Mouse (Mus musculus): ENCODE results near the gene AI854703.

Gene AI854703

DNA sequence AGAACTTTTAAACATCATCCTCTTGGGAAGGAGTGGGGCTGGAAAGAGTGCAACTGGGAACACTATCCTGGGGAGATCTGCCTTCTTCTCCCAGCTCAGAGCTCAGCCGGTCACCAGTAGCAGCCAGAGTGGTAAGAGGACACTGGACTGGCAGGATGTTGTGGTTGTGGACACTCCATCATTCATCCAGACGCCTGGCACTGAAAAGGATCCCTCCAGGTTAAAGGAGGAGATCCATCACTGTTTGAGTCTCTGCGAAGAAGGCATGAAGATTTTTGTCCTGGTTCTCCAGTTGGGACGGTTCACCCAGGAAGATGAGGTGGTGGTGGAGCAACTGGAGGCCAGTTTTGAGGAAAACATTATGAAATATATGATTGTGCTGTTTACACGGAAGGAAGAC is 32.2 kb downstream of the AI854703 start:
- DNase-seq (ENCODE audit: low read depth) = no peak

- DNase-seq (ENCODE audit: low read depth) = no peak
These were observed 38.2 kb downstream of the AI854703 start for GRCm38 (mm10) chr6:48664750-48665149.

- DNase-seq (ENCODE audit: low read depth) = no peak
These were observed 38.9 kb downstream of the AI854703 start for GRCm38 (mm10) chr6:48665471-48665870.

DNA sequence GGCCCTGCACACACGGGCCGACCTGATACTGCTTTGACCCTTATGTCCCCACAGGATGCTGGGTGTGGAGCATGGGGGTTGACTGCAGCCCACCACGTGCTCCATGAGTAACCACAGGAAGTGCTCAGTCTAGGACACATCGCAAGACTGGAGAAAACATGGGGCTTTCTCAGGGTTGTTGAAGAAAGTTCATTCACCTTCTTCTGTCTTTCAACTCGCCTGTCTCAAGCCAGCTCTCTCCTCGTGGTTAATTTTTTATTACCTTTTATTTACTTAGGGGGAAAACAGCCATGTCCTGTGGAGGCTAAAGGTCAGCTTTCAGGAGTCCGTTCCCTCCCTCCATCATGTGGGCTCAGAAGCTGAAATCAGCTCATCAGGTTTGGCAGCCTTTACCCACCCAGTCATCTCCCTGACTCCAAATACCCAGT is 39.6 kb downstream of the AI854703 start:
- DNase-seq (ENCODE audit: low read depth) = no peak

GRCm38 (mm10) chr6:48668022-48668421 is 41.5 kb downstream of the AI854703 start:
- no peak for DNase-seq (ENCODE audit: low read depth)

GRCm38 (mm10) chr6:48669446-48669969 is 42.9 kb downstream of the AI854703 start:
- DNase-seq (ENCODE audit: low read depth) = no peak

- DNase-seq (ENCODE audit: low read depth) = no peak
These were observed 47.9 kb downstream of the AI854703 start for GRCm38 (mm10) chr6:48674291-48675058.

DNA sequence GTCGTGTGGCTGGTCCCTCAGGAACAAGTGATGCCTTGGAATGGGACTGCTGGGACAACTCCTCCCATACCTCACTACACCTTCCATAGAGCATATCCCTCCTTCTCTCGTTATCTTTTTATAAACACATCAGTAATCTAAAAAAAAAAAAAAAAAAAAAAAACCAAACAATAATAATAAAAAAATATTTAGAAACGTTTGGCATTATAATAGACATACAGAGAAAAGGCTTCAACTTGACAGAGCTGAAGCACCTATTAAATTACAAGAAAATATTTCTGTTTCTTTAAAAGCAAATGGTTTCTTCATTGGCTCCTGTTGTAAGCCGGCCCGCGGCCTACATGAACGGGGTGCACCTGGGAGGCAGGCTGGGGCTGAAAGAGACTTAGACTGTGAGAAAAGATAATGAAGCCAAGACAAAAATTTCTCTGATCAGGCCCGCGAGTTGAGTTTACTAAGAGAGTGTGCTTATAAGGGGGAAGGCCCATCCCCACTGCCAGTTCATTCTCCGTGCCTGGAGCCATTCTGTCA is 48.9 kb downstream of the AI854703 start:
- DNase-seq (ENCODE audit: low read depth) = no peak

- DNase-seq (ENCODE audit: low read depth) = no peak
These were observed 49.6 kb downstream of the AI854703 start, which contains the start of gene Gimap9 for GRCm38 (mm10) chr6:48675931-48676859. Gene Gimap9 (plus strand): TSS chr6:48676129.

- no peak for DNase-seq (ENCODE audit: low read depth)
These were observed 50.4 kb downstream of the AI854703 start for GRCm38 (mm10) chr6:48676860-48677415.

DNA sequence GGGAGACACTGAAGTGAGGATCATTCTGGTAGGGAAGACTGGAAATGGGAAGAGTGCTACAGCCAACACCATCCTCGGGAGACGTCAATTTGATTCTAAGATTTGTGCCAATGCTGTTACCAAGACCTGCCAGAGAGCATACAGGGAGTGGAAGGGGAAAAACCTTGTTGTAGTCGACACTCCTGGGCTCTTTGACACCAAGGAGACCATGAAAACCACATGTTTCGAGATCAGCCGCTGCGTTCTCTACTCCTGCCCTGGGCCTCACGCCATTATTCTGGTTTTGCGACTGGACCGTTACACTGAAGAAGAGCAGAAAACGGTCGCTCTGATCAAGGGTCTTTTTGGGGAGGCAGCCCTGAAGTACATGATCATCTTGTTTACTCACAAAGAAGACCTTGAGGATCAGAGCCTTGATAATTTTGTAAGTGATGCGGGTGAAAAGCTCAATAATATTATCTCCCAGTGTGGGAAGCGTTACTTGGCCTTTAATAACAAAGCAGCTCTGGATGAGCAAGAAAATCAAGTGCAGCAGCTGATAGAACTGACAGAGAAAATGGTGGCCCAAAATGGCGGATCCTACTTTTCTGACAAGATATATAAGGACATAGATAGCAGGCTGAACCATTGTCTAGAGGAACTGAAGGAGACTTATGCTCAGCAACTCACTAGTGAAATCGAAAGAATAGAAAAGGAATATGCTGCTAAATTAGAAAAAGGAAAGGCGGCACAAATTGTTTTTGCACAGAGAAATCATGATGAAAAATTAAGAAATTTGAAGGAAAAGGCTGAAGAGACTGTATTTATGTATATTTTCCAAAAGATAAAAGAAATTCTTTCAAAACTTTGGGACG is 51.2 kb downstream of the AI854703 start:
- no peak for DNase-seq (ENCODE audit: low read depth)

GRCm38 (mm10) chr6:48678391-48678790 is 51.8 kb downstream of the AI854703 start:
- no peak for DNase-seq (ENCODE audit: low read depth)

DNA sequence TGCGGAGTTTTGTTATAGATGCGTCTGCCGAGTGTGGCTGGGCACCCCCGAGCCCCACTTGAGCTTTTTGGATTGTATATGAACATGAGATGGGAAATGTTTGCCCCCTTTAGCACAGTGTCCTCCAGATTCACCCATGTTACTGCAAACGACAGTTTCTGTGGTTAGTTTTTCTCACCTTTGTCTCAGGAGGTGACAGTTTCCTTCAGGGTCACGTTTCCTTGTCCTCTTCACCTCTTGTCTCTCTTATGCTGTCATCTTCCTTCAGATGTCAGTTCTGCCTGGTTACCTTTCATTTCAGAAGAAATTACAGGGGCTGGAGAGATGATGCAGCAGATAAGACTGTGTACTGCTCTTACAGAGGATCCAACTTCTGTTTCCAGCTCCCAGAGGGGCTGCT is 53.1 kb downstream of the AI854703 start:
- DNase-seq (ENCODE audit: low read depth) = no peak

DNA sequence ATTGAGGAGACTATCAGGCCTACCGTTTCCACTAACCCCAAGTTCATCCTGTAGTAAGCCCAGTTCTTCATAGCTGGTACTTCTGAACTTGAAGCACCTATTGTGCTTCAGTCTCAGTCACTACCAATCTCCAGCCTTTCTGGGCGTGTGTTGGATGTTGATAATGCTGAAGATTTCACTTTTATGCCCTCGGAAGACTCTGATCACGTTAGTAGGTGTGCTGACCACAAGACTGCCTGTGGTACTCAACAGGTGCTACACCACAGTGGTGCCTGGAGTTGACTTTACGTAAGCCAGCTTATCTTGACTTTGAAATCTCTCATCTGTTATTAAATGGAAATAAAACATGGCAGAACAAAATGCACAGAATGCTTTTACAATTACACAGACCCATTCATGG is 53.9 kb downstream of the AI854703 start:
- DNase-seq (ENCODE audit: low read depth) = no peak

GRCm38 (mm10) chr6:48681472-48682090 is 55.0 kb downstream of the AI854703 start:
- DNase-seq (ENCODE audit: low read depth) = no peak

DNA sequence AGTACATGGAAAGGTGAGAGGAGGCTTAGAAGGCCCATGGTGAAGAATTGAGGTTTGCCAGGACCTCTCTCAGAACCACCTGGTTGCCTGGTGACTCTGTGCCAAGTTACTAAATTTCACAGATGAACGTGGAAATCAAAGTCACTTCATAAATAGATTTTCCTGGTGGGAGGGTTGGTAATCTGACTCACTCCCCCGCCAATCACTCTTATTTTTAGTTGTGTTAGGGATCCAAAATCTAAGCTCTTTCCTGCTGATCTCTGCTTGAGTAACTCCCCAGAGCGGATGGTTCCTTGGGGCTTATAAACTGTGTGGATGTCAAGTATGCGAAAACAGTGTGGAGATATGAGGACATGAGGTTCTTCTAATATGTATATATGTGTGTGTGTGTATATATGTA is 55.7 kb downstream of the AI854703 start:
- DNase-seq (ENCODE audit: low read depth) = no peak

Measured in c-Kit-positive CD71-negative TER-119-negative erythroid progenitor cells, embryonic 14.5 days (primary cell).